Mouse (Mus musculus): Measurements from ENCODE around the gene Dnaja2. TPM values are rescaled to one million over a fixed set of nuclear protein-coding genes. Genes with fewer than 3 reads are reported as not detected.

Gene Dnaja2
- polyA plus RNA-seq, 1 experiment from 2014 or later = 212 TPM

- no peak overlapping the region for H3K27ac ChIP-seq (replicated peaks)
- H3K27me3 ChIP-seq (replicated peaks; ENCODE audit: low read depth, poor library complexity, severe bottlenecking) = no peaks in the 10 kb centered on the region
- no peaks in the 10 kb centered on the region for H3K9me3 ChIP-seq
- no peaks in the 10 kb centered on the region for H3K36me3 ChIP-seq (replicated peaks)
- H3K4me3 ChIP-seq = no peak overlapping the region
- DNase-seq (ENCODE audit: low spot score) = no peak
- 91% methylated on average over 3 of the region's 3 CpGs for WGBS
- no peaks in the 10 kb centered on the region for H3K4me1 ChIP-seq
Measured at GRCm38 (mm10) chr8:85577666-85578065, 22.5 kb upstream of the Dnaja2 start.

GRCm38 (mm10) chr8:85573972-85574496, 18.9 kb upstream of the Dnaja2 start:
- WGBS = 84% methylated on average over 2 of the region's 2 CpGs
- no peak for DNase-seq (ENCODE audit: low spot score)
- Histone ChIP-seq H3K9me3 (no peaks in the 10 kb centered on the region), H3K36me3 (replicated peaks) (no peaks in the 10 kb centered on the region), H3K27me3 (replicated peaks; ENCODE audit: low read depth, poor library complexity, severe bottlenecking) (no peaks in the 10 kb centered on the region), H3K27ac (replicated peaks) (no peak overlapping the region), H3K4me3 (no peak overlapping the region), H3K4me1 (no peaks in the 10 kb centered on the region)

GRCm38 (mm10) chr8:85570466-85570865, 15.3 kb upstream of the Dnaja2 start:
- WGBS = 92% methylated on average over 4 of the region's 4 CpGs
- Histone ChIP-seq H3K4me3 (no peak overlapping the region), H3K9me3 (no peaks in the 10 kb centered on the region), H3K27me3 (replicated peaks; ENCODE audit: low read depth, poor library complexity, severe bottlenecking) (no peaks in the 10 kb centered on the region), H3K4me1 (no peaks in the 10 kb centered on the region), H3K27ac (replicated peaks) (no peak overlapping the region), H3K36me3 (replicated peaks) (no peaks in the 10 kb centered on the region)
- DNase-seq (ENCODE audit: low spot score) = no peak

- Histone ChIP-seq H3K27ac (replicated peaks) (no peak overlapping the region), H3K4me3 (no peak overlapping the region), H3K27me3 (replicated peaks; ENCODE audit: low read depth, poor library complexity, severe bottlenecking) (no peaks in the 10 kb centered on the region), H3K36me3 (replicated peaks) (no peaks in the 10 kb centered on the region), H3K4me1 (no peaks in the 10 kb centered on the region), H3K9me3 (no peaks in the 10 kb centered on the region)
- WGBS = 93% methylated on average over 2 of the region's 2 CpGs
- no peak for DNase-seq (ENCODE audit: low spot score)
Measured at GRCm38 (mm10) chr8:85567801-85568200, 12.7 kb upstream of the Dnaja2 start.

- Histone ChIP-seq H3K36me3 (replicated peaks) (no peaks in the 10 kb centered on the region), H3K4me1 (no peaks in the 10 kb centered on the region), H3K27me3 (replicated peaks; ENCODE audit: low read depth, poor library complexity, severe bottlenecking) (no peaks in the 10 kb centered on the region), H3K27ac (replicated peaks) (no peak overlapping the region), H3K9me3 (no peaks in the 10 kb centered on the region), H3K4me3 (no peak overlapping the region)
- no peak for DNase-seq (ENCODE audit: low spot score)
- WGBS = 81% methylated on average over 3 of the region's 3 CpGs
Measured at GRCm38 (mm10) chr8:85565186-85565585, 10.0 kb upstream of the Dnaja2 start.

GRCm38 (mm10) chr8:85563336-85563735, 8.2 kb upstream of the Dnaja2 start:
- H3K27ac ChIP-seq (replicated peaks) = no peak overlapping the region
- no peak for DNase-seq (ENCODE audit: low spot score)
- no peaks in the 10 kb centered on the region for H3K4me1 ChIP-seq
- H3K4me3 ChIP-seq = no peak overlapping the region
- no peaks in the 10 kb centered on the region for H3K36me3 ChIP-seq (replicated peaks)
- 92% methylated on average over 8 of the region's 8 CpGs for WGBS
- no peaks in the 10 kb centered on the region for H3K27me3 ChIP-seq (replicated peaks; ENCODE audit: low read depth, poor library complexity, severe bottlenecking)
- H3K9me3 ChIP-seq = no peaks in the 10 kb centered on the region

- no peaks in the 10 kb centered on the region for H3K36me3 ChIP-seq (replicated peaks)
- H3K27ac ChIP-seq (replicated peaks) = no peak overlapping the region
- DNase-seq (ENCODE audit: low spot score) = no peak
- H3K4me3 ChIP-seq = no peak overlapping the region
- H3K27me3 ChIP-seq (replicated peaks; ENCODE audit: low read depth, poor library complexity, severe bottlenecking) = no peaks in the 10 kb centered on the region
- no peaks in the 10 kb centered on the region for H3K9me3 ChIP-seq
- 71% methylated on average over 2 of the region's 2 CpGs for WGBS
- peaks cover 16% of the 10 kb centered on the region; the same call in 1 of the 2 replicates for H3K4me1 ChIP-seq
Measured at GRCm38 (mm10) chr8:85559966-85560365, 4.8 kb upstream of the Dnaja2 start.

GRCm38 (mm10) chr8:85559201-85559600, 4.1 kb upstream of the Dnaja2 start:
- Histone ChIP-seq H3K4me1 (peaks cover 17% of the 10 kb centered on the region; the same call in 1 of the 2 replicates), H3K36me3 (replicated peaks) (no peaks in the 10 kb centered on the region), H3K9me3 (no peaks in the 10 kb centered on the region), H3K27ac (replicated peaks) (no peak overlapping the region), H3K4me3 (no peak overlapping the region), H3K27me3 (replicated peaks; ENCODE audit: low read depth, poor library complexity, severe bottlenecking) (no peaks in the 10 kb centered on the region)
- no peak for DNase-seq (ENCODE audit: low spot score)
- WGBS = 89% methylated on average over 1 of the region's 1 CpGs

- 60% methylated on average over 3 of the region's 3 CpGs for WGBS
Measured at GRCm38 (mm10) chr8:85557601-85557986, 2.5 kb upstream of the Dnaja2 start.

GRCm38 (mm10) chr8:85556986-85557600, 1.9 kb upstream of the Dnaja2 start:
- no peak for DNase-seq (ENCODE audit: low spot score)
- Histone ChIP-seq H3K27ac (replicated peaks) (no peak overlapping the region), H3K36me3 (replicated peaks) (peaks cover 12% of the 10 kb centered on the region), H3K27me3 (replicated peaks; ENCODE audit: low read depth, poor library complexity, severe bottlenecking) (no peaks in the 10 kb centered on the region), H3K4me1 (peaks cover 25% of the 10 kb centered on the region; the same call in 1 of the 2 replicates), H3K4me3 (no peak overlapping the region), H3K9me3 (no peaks in the 10 kb centered on the region)
- WGBS = 43% methylated on average over 2 of the region's 2 CpGs

More at GRCm38 (mm10) chr8:85557601-85557986, 2.5 kb upstream of the Dnaja2 start:
- Histone ChIP-seq H3K27me3 (replicated peaks; ENCODE audit: low read depth, poor library complexity, severe bottlenecking) (no peaks in the 10 kb centered on the region), H3K4me3 (no peak overlapping the region), H3K9me3 (no peaks in the 10 kb centered on the region), H3K27ac (replicated peaks) (no peak overlapping the region), H3K36me3 (replicated peaks) (peaks cover 7% of the 10 kb centered on the region), H3K4me1 (peaks cover 25% of the 10 kb centered on the region; the same call in 1 of the 2 replicates)
- no peak for DNase-seq (ENCODE audit: low spot score)

- Histone ChIP-seq H3K4me1 (peaks cover 25% of the 10 kb centered on the region; the same call in 1 of the 2 replicates), H3K9me3 (no peaks in the 10 kb centered on the region), H3K27me3 (replicated peaks; ENCODE audit: low read depth, poor library complexity, severe bottlenecking) (no peaks in the 10 kb centered on the region), H3K27ac (replicated peaks) (peak overlapping the region; percentile 92), H3K4me3 (peak overlapping the region; percentile 93), H3K36me3 (replicated peaks) (peaks cover 37% of the 10 kb centered on the region)
- WGBS = under 1% methylated on average over 66 of the region's 66 CpGs
- DNase-seq (ENCODE audit: low spot score) = peak; percentile 15
Measured at GRCm38 (mm10) chr8:85554391-85555180, 558 bp downstream of the Dnaja2 start.

GRCm38 (mm10) chr8:85551934-85552333, 3.2 kb downstream of the Dnaja2 start:
- whole genome bisulfite sequencing = 96% methylated on average over 1 of the region's 1 CpGs
- DNase-seq (ENCODE audit: low spot score) = no peak
- H3K4me3 ChIP-seq = no peak overlapping the region
- no peaks in the 10 kb centered on the region for H3K27me3 ChIP-seq (replicated peaks; ENCODE audit: low read depth, poor library complexity, severe bottlenecking)
- H3K36me3 ChIP-seq (replicated peaks) = peaks cover 64% of the 10 kb centered on the region
- H3K27ac ChIP-seq (replicated peaks) = no peak overlapping the region
- peaks cover 17% of the 10 kb centered on the region; the same call in 1 of the 2 replicates for H3K4me1 ChIP-seq
- H3K9me3 ChIP-seq = no peaks in the 10 kb centered on the region

- 95% methylated on average over 2 of the region's 2 CpGs for WGBS
- H3K4me1 ChIP-seq = no peaks in the 10 kb centered on the region
- H3K27ac ChIP-seq (replicated peaks) = no peak overlapping the region
- H3K9me3 ChIP-seq = no peaks in the 10 kb centered on the region
- peaks cover 87% of the 10 kb centered on the region for H3K36me3 ChIP-seq (replicated peaks)
- no peak overlapping the region for H3K4me3 ChIP-seq
- no peaks in the 10 kb centered on the region for H3K27me3 ChIP-seq (replicated peaks; ENCODE audit: low read depth, poor library complexity, severe bottlenecking)
- no peak for DNase-seq (ENCODE audit: low spot score)
Measured at GRCm38 (mm10) chr8:85536332-85536731, 18.8 kb downstream of the Dnaja2 start.
